Mouse (Mus musculus): ENCODE results near the gene Parp9.
"Not testable (repeated sequence)": the region's sequence is repeated elsewhere in the genome, so short reads cannot be mapped to it uniquely, and the experiment has no call there.

Gene Parp9

DNA sequence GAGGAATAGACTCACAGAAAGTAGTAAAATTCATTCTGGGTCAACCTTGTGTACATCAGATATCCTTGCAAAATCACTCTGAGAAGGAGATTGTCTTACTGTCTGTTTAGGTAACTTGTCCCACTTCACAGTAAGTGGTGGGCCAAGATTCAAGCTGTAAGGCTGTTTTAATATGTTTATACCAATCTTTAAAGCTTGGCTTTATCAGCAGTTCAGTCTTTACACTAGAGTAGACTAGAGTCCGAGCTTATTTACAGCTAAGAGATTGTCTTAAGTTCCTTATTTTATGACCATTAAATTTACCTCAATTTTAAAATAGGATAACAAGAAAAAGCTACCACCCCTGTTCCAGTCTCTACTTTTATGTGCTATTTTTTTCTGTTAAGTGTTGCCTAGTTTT lies 49.7 kb downstream of the Parp9 start:
- in situ Hi-C loops (cut with MboI, MseI) = no loop called here

DNA sequence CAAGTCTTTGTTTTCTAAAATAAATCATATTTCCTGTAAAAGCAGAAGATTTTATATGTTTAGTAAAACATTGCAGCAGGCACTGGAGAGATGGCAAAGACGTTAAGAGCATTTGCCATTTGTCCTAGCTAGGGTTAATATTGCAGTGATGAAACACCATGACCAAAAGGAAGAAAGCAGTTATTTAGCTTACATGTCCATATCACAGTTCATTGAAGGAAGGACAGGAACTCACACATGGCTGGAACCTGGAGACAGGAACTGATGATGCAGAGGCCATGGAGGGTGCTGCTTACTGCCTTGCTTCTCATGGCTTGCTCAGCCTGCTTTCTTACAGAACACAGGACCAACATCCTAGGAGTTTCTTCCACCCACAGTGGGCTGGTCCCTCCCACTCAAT lies 54.1 kb downstream of the Parp9 start:
- in situ Hi-C loops (cut with MboI, MseI) = loop anchor here in 1 of 2 experiments (5.0 kb wide), 1 partner anchor 35 kb away; no protein-coding TSS in a partner anchor

DNA sequence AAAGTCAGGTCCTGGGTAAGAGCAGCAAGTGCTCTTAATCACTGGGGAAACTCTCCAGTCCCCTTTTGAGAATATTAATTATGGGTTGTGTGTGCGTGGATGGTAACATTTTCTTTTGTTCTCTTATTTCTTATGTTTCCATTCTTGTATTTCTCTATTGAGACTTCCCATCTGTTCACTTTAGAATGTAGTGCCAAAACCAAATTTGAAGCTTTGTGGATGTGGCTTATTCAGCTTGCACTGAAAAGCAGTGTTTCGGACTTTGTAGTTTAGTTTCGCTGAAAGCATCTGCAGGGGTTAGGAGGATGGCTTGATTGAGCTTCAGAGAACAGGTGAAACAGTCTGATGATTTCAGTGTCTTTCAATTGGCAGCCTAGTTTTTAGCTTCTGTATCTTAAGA lies 55.0 kb downstream of the Parp9 start:
- in situ Hi-C loops (cut with MboI, MseI) = loop anchor here in 1 of 2 experiments (5.0 kb wide), 1 partner anchor 34 kb away; no protein-coding TSS in a partner anchor

DNA sequence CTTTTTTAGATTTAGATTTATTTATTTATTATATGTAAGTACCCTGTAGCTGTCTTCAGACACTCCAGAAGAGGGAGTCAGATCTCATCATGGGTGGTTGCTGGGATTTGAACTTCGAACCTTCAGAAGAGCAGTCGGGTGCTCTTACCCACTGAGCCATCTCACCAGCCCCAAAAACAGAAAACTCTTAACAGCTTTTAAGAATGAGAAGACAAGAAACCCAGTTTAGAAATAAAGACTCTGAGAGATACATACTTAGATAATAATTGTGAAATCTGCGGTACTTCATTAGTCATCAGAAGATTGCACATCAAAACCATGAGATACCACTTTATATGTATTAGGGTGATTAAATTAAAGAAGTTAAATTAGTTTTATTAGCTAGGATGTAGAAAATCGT lies 60.6 kb downstream of the Parp9 start:
- in situ Hi-C loops (cut with MboI, MseI) = not testable (repeated sequence)

DNA sequence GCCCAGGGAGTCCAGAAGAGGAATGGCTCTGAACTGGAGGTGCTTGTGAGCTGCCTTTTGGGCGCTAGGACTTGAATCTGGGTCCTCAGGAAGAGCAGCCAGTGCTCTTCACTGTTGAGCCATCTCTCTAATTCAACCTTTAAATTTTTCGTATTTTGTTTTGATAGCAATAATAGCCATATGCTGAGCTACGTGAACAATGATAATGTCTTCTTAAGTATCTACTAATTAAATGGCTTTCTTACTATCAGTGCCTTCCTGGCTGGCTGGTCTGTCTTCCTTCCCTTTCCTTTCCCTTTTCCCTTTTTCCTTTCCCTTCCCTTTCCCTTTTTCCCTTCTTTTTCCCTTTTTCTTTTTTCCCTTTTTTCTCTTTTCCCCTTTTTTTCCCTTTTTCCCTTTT lies 70.1 kb downstream of the Parp9 start:
- in situ Hi-C loops (cut with MboI, MseI) = loop anchor here in 1 of 2 experiments (10.0 kb wide), 1 partner anchor 356 kb away; the partner anchor contains the start of gene BC100530

DNA sequence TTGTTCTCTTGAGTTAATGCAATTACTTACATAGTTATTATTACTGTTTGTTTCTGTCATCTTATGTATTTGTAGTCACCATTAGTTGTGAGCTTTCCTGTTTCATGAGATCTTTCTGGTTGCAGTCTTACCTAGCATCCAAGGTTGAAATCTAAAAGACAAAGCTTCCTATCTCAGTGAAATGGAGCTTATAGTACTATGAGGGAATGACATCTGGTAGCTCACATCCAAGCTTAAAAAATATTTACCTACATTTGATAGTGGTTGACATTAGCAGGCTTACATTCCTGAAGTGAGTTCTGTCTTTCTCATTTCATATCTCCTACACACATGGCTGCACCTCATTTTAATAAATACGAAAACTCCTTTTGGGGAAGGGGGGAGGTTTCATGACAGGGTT lies 78.1 kb downstream of the Parp9 start:
- in situ Hi-C loops (cut with MboI, MseI) = no loop called here

Measured in T-helper 17 cell (primary cell).